Mouse (Mus musculus): ENCODE data around the gene Apopt1.

The Apopt1 gene

GRCm38 (mm10) chr12:111769816-111770577, 56.9 kb downstream of the Apopt1 start:
- no peak for DNase-seq (ENCODE audit: inconsistent ontology term)

GRCm38 (mm10) chr12:111770651-111771050, 57.6 kb downstream of the Apopt1 start:
- no peak for DNase-seq (ENCODE audit: inconsistent ontology term)

- no peak for DNase-seq (ENCODE audit: inconsistent ontology term)
These were observed 61.1 kb downstream of the Apopt1 start for GRCm38 (mm10) chr12:111774156-111774555.

DNA sequence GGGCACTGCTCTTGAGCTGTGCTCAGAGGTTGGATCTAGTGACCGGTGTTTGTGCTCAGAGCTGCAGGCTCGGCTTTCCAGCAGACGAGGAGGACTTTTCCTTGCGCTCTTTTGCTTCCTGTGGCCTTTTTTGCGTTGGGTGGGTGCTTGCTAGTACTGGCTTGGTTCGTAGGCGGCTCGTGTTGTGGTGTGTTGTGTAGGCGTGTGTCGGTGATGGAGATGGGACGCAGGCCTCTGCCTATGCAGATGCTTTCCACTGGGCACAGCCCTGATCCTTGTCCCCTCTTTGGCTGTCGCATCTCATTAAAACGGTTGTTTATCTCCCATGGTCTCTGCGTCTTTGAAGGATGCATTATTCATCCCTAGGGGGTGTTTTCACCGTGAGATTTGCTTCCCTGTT, 61.8 kb downstream of the Apopt1 start:
- DNase-seq (ENCODE audit: inconsistent ontology term), result no peak

DNA sequence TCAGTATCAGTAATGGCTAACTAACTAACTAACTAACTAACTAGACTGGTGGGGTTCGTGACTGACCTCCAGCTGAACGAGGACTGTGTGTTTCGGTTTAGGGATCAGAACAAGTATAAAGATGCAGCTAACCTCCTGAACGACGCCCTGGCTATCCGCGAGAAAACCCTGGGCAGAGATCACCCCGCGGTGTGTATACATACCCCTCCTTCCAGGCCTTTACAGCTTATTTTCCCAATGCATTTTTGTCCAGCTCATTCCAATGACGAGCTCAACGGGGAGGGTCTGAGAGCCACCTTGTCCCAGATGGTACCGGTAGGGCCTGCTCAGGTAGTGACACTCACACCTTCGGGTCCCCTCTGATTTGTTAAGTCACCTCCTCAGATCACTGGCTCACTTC, 64.9 kb downstream of the Apopt1 start:
- DNase-seq (ENCODE audit: inconsistent ontology term), result no peak

GRCm38 (mm10) chr12:111779544-111779943, 66.5 kb downstream of the Apopt1 start:
- no peak for DNase-seq (ENCODE audit: inconsistent ontology term)

DNA sequence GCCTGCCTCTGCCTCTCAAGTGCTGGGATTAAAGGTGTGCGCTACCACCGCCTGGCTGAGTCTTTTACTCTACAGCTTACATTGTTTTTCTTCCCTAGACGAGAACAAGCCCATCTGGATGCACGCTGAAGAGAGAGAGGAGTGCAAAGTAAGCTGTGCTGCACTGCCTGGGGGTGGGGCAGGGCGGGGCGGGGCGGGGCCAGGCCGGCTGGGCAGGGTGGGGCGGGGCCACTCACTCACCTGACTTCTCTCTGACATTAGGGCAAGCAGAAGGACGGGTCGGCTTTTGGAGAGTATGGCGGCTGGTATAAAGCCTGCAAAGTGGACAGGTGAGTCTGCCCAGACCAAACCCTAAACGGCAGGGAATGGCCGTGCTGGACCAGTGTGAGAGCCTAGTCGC, 72.1 kb downstream of the Apopt1 start:
- DNase-seq (ENCODE audit: inconsistent ontology term), result no peak

- no peak for DNase-seq (ENCODE audit: inconsistent ontology term)
These were observed 74.0 kb downstream of the Apopt1 start for GRCm38 (mm10) chr12:111787015-111787414.

- DNase-seq (ENCODE audit: inconsistent ontology term), result no peak
These were observed 77.0 kb downstream of the Apopt1 start for GRCm38 (mm10) chr12:111790090-111790489.

- no peak for DNase-seq (ENCODE audit: inconsistent ontology term)
These were observed 77.6 kb downstream of the Apopt1 start for GRCm38 (mm10) chr12:111790631-111791030.

- DNase-seq (ENCODE audit: inconsistent ontology term), result no peak
These were observed 78.5 kb downstream of the Apopt1 start for GRCm38 (mm10) chr12:111791474-111792104.

GRCm38 (mm10) chr12:111794102-111794501, 81.0 kb downstream of the Apopt1 start:
- peak; percentile 58 for DNase-seq (ENCODE audit: inconsistent ontology term)

GRCm38 (mm10) chr12:111794526-111795179, 81.6 kb downstream of the Apopt1 start:
- no peak for DNase-seq (ENCODE audit: inconsistent ontology term)

DNA sequence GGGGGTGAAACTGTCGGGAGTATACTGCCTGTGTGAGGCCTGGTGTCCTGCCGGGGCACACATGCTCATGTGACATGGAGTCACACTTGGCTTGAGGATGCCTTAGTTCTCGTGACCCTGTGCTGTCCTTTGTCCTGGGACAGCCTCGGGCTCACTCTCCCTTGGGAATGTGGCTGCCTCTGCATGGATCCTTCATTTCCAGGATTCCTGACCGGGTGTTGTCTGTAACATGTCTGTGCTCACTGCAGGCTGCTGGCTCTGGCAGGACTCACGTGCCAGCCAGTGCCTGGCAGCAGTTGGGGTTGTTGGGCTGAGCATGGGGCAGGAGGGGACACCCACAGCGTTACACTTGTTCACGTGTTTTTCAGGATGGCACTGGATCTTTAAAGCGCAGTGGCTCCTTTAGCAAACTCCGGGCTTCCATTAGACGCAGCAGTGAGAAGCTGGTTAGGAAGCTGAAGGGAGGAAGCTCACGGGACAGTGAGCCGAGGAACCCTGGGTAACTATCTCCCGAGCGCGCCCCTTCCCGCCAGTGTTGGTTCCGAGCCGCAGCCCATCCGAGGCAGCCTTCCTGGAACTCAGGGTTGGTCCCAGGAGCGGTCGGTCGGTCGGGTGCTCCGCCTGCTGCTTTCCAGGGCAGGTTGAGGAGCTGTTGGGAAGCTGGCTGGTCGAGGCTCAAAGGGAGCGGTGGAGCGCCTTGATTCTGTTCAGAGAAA, 82.3 kb downstream of the Apopt1 start:
- peak; percentile 45 for DNase-seq (ENCODE audit: inconsistent ontology term)

GRCm38 (mm10) chr12:111797251-111797650, 84.2 kb downstream of the Apopt1 start:
- no peak for DNase-seq (ENCODE audit: inconsistent ontology term)

- no peak for DNase-seq (ENCODE audit: inconsistent ontology term)
These were observed 85.4 kb downstream of the Apopt1 start for GRCm38 (mm10) chr12:111798493-111798892.

DNA sequence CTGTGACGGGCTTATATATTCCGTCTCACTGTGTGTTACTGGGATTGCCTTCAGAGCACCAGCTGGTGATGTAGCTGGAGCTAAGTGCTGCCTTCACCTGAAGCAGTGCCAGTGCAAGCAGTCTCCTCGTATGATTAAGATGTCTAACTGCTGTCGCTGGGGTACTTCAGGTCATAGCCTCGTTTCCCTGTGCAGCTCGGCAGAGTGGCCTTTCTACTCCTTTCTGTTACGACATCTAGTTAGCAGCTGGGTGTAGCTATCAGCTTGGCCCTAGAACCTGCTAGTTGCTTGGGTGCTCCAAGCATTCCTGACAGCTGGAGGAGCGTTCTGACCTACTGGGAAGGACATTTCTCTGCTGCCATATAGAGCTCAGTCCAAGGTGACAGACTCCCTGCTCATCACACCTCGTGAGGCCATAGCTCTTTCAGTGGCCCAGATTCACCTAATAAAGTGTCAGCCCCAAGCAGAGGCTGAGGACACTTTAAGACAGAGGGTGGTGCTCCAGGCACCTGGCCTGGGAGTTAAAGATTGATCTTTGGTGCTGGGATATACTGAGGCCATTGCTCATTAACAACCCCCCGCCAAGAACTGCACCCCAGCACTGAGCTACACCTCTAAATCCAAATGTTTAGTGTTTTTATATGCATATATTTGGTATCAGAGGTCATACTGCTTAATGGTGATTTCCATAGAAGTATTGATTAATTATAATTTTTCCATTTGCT, 87.6 kb downstream of the Apopt1 start:
- no peak for DNase-seq (ENCODE audit: inconsistent ontology term)

DNA sequence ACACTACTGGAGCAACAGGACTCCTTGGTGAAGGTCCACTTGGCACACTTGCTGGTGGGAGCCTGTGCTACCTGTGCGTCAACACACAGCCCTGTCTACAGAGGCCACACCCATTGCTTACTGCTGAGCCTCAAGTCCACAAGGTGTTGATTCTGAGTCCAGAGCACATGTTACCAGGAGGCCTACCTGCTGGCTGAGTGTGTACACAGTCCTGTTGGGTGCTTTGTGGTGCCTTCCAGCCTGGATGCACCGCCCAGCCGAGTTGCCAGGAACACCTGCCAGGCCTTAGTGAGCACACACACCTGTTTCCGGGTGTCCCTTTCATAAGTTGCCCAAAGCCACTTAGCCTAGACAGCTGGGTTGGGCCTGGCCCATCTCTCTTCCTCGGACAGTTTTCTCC, 90.5 kb downstream of the Apopt1 start:
- DNase-seq (ENCODE audit: inconsistent ontology term), result no peak

Data from Muller cell, postnatal 12 days (primary cell).